Mouse (Mus musculus): ENCODE results near the gene Arl8a.

Gene Arl8a

GRCm38 (mm10) chr1:135199014-135199819 lies 52.6 kb downstream of the Arl8a start:
- peak; percentile 20 for DNase-seq (ENCODE audit: low read depth)

DNA sequence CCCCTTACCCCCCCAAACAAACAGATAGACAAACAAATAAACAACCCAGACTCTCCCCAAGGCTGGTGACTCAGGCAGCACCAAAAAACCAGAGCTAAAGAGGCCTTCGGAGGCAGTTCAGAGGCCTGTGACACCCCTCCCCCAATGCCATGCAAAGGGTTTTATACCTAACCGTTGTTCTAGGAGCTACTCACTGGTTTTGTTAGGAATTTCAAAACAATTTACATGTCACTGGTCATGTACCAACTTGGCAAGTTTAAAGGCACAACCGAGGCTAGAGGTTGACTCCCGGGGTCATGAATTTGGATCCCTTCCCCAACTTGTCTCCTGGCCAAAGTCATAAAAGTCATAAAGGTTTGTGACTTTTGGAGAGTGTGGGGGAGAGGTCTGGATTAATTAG lies 53.8 kb downstream of the Arl8a start:
- no peak for DNase-seq (ENCODE audit: low read depth)

- peak; percentile 9 for DNase-seq (ENCODE audit: low read depth)
Measured at GRCm38 (mm10) chr1:135204196-135205126, 57.8 kb downstream of the Arl8a start.

- DNase-seq (ENCODE audit: low read depth): no peak
Measured at GRCm38 (mm10) chr1:135205257-135205656, 58.6 kb downstream of the Arl8a start.
